Mouse (Mus musculus) adrenal gland, postnatal 0 days (tissue): Measurements from ENCODE around the gene Rsad2. TPM values are rescaled to one million over a fixed set of nuclear protein-coding genes. Genes with fewer than 3 reads are reported as not detected.

Experiments used
- microRNA-seq: library from miRNA; unstranded; fragments of <30 nt; microRNA quantifications from one replicate; pipeline ENCODE4, GENCODE M21; 2016; ENCODE audit warnings: borderline replicate concordance; ENCODE audit not compliant: insufficient number of aligned reads
- polyA plus RNA-seq: library from polyadenylated mRNA; unstranded; fragments of >200 nt; fragmentation: Nextera tagmentation; extraction: Ambion mirVana; gene quantifications from 2 replicates; pipeline ENCODE4 v1.2.1, GENCODE M21; 2015

Gene Rsad2
- polyA plus RNA-seq: 13.0 and 24.6 TPM in 2 replicates

GRCm38 (mm10) chr12:26456028-26456698 lies at the start of gene Rsad2:
TSS of gene Rsad2 (minus strand) at chr12:26456452.

GRCm38 (mm10) chr12:26469098-26470041 lies 13.1 kb upstream of the Rsad2 start, which contains the start of gene Cmpk2:
TSS of gene Cmpk2 (plus strand) at chr12:26469204.

GRCm38 (mm10) chr12:26415104-26415771 lies 41.0 kb downstream of the Rsad2 start, which contains the start of gene Rnf144a:
TSS of gene Rnf144a (minus strand) at chr12:26415254.

Small RNA genes lying within 50 kb of the gene (microRNA-seq; reads per million reads assigned to microRNA genes)
- 6.0 reads per million, percentile 9 among the genes with 10 or more reads in this experiment for gene Mir6538

Other genes with a start within 250 kb of the Rsad2 start
- gene Rnf144a, start 41.2 kb downstream of the Rsad2 start, polyA plus RNA-seq: 16.7 and 31.2 TPM in 2 replicates
- gene Cmpk2, start 12.8 kb upstream of the Rsad2 start, polyA plus RNA-seq: 19.9 and 35.7 TPM in 2 replicates